Mouse (Mus musculus): ENCODE data around the gene Usp19.

GRCm38 (mm10) chr9:108523341-108523740 is 32.9 kb downstream of the Usp19 start:
- no peak for TF ChIP-seq CTCF (IDR thresholded peaks at IDR 0.05; ENCODE audit: insufficient read depth, low read length)
- TF ChIP-seq POLR2A (IDR thresholded peaks at IDR 0.05; ENCODE audit: borderline replicate concordance, extremely low read depth, low read depth, low read length): no peak

Measured in lung, adult 2 months (tissue).